Mouse (Mus musculus): ENCODE measurements at regions not wholly inside any gene's neighbourhood (a gene's known extent, or its start where the extent isn't known, plus 50 kb on each side); places are given as distances from the start of the nearest gene placed in this dataset.

GRCm38 (mm10) chr2:44513080-44513724 is 414.3 kb downstream of the Gtdc1 start:
- peak; percentile 44 for DNase-seq

GRCm38 (mm10) chr2:44512334-44512733 is 415.1 kb downstream of the Gtdc1 start:
- DNase-seq, result peak; percentile 81

DNA sequence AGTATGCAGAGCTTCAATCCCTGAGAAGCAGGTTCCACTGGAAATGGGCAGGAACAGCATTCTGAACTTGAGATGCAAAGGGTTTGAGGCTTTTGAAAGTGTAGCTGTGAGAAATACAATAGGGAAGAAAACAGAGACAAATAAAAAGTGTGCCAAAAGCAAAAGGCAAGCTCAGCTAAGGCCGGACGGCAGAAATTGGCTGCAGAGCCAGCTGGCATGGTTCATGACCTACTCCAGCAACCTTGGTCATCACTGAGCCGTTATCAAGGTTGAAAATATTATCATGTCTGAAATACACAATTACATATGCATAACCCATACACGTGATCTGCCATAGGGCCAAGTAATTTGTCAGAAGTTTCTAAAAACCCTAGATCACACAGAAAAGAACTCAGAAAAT is 418.4 kb downstream of the Gtdc1 start:
- peak; percentile 51 for DNase-seq

- DNase-seq, result peak; percentile 91
Measured at GRCm38 (mm10) chr2:44504273-44504672, 423.2 kb downstream of the Gtdc1 start.

DNA sequence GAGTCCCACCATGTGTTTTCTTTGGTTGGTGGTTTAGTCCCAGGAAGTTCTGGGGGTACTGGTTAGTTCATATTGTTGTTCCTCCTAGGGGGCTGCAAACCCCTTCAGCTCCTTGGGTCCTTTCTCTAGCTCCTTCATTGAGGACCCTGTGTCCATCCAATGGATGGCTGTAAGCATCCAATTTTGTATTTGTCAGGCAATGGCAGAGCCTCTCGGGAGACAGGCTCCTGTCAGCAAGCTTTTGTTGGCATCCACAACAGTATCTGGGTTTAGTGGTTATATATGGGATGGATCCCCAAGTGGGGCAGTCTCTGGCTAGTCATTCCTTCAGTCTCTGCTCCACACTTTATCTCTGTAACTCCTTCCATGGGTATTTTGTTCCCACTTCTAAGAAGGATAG is 436.7 kb downstream of the Gtdc1 start:
- peak; percentile 69 for DNase-seq

- no peak for DNase-seq
Measured at GRCm38 (mm10) chr2:44490230-44490629, 437.2 kb downstream of the Gtdc1 start.

GRCm38 (mm10) chr2:44485880-44486279 is 441.6 kb downstream of the Gtdc1 start:
- DNase-seq, result no peak

- DNase-seq, result no peak
Measured at GRCm38 (mm10) chr2:44479746-44480145, 447.7 kb downstream of the Gtdc1 start.

- peak; percentile 19 for DNase-seq
Measured at GRCm38 (mm10) chr2:44475456-44475855, 452.0 kb downstream of the Gtdc1 start.

- DNase-seq, result peak; percentile 70
Measured at GRCm38 (mm10) chr2:44474653-44475052, 452.8 kb downstream of the Gtdc1 start.

DNA sequence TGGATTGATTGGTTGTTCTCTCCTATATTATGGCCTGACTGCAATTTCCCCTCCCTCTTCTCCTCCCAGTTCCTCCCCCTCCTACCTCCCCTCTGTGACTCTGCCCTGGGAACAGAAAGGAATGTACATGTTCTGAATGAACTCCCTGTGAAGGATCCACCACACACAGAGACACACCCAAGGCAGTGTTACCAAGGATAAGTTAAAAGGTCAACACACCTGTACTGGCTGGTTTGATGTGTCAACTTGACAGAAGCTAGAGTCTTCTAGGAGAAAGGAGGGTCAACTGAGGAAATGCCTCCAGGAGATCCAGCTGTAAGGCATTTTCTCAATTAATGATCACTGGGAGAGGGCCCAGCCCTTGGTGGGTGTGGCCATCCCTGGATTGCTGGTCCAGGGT is 456.1 kb downstream of the Gtdc1 start:
- peak; percentile 68 for DNase-seq

DNA sequence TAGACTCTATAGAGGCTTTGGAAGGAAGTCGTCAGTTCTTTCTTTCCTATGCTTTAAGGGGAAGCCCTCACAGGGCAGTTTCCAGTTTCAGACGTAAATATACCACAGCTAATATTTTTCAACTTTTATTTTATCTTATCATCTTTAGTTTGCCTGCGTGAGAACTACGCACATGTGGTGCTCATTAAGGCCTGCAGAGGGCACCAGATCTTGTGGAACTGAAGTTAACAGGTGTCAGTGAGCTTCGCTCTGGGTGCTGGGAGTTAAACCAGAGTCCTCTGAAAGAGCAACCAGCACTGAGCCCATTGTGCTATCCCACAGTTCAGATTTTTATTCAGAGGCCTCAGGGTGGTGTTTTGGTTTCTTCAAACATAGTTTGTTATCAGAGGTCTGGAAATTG is 456.5 kb downstream of the Gtdc1 start:
- DNase-seq, result peak; percentile 66

- DNase-seq, result peak; percentile 35
Measured at GRCm38 (mm10) chr2:44464631-44465030, 462.8 kb downstream of the Gtdc1 start.

GRCm38 (mm10) chr2:44462619-44463329 is 464.7 kb downstream of the Gtdc1 start:
- DNase-seq, result peak; percentile 19

DNA sequence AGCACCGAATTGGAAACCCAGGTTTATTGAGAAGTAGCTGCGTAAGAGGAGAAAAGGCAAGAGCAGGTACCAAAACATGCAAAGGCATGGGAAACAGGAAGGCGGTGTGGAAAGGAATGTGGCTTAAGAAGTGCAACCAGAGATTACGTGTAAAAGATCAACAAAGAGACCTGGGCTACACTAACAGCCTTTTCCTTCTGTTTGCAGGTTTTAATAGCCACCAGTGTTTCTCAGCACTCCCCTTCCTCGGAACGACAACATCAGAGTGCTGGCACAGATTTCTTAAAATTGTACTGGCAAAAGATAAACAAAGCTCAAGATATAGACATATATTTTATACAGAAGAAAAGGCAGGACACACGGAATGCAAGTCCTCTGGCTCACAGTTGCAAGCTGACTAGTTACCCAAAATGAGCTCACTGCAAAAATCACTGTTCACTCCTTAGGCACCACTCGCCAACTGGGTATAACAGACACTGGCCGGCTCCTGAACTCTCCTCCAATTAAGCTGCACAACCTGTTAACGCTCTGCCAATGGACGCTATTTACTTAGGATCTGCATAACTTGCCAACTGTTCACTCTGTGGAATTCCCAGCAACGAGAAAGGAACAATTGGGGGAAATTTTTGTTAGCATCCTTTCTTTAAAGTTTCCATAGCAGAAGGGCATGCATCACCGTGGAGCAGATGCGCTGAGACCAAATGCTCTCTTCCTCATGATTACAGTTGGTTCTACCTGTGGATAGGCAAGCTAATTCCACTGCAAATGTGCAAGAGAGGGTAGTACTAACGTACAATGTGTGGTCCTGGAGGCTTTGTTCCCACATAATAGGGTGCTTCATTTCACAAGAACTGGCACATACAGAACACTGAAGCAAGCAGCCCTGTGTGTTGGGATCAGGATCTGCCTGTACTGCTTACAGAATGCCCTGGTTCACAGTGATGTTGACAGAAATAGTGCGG is 465.9 kb downstream of the Gtdc1 start:
- peak; percentile 81 for DNase-seq

DNA sequence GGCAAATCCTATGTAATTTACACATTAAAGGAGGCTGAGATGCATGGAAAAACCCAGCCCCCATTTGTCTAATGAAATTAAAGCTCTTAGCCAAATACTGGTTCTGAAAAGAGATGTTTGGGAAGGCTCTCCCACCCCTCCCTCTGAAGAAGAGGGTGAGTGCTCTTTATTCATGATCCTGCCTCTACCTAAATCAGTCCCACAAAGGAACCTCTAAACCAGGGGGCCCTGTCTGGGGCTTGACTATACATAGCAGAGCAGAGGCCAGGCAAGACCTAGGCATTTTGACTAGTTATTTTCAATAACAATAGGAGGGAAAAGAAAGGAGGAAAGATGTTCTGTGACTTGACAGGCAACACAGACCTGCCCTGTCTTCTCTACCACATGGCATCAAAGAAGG is 478.0 kb downstream of the Gtdc1 start:
- DNase-seq, result no peak

All from heart, adult 11 months (tissue).